Mouse (Mus musculus) megakaryocyte, embryonic 14.5 days (primary cell): ENCODE results near the gene Gdf1.

Source experiments
- FLI1 ChIP-seq: IDR thresholded peaks from 2 replicates; pipeline ENCODE4 v1.6.1; 2012; ENCODE audit warnings: low read length, inconsistent platforms, mixed read lengths
- GATA1 ChIP-seq: IDR thresholded peaks from 3 replicates; pipeline ENCODE4 v1.6.1; 2012; ENCODE audit warnings: mixed read lengths, low read length, inconsistent platforms, borderline replicate concordance

GRCm38 (mm10) chr8:70359411-70359810, 29.8 kb downstream of the Gdf1 start:
- no peak for TF ChIP-seq GATA1
- no peak for TF ChIP-seq FLI1
